Mouse (Mus musculus) skeletal muscle tissue, adult 2 months (tissue): ENCODE data around the gene Taf8.

Experiments
- DNase-seq: peaks from one replicate; pipeline ENCODE4 v3.0.0-alpha.2; 2012; ENCODE audit warnings: low read depth, low spot score

The Taf8 gene

DNA sequence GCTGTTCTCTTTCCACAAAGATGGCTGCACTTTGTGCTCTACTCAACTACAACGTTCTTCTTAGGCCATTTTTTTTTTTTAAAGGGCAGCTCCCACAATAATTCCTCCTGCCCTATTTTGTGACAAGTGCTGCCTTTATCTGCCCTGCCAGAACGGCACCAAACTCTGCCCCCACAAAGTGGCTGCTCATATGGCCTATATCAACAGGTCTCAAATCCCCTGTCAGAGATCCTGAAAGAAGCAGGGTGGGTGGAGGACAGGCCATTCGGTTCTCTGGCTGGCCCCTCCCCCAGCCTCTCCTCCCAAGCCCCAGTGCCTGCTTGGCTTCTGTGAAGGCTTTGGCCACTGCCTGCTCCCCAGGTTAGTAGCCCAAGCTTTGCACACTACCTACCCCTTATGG is 17.1 kb downstream of the Taf8 start:
- no peak for DNase-seq

DNA sequence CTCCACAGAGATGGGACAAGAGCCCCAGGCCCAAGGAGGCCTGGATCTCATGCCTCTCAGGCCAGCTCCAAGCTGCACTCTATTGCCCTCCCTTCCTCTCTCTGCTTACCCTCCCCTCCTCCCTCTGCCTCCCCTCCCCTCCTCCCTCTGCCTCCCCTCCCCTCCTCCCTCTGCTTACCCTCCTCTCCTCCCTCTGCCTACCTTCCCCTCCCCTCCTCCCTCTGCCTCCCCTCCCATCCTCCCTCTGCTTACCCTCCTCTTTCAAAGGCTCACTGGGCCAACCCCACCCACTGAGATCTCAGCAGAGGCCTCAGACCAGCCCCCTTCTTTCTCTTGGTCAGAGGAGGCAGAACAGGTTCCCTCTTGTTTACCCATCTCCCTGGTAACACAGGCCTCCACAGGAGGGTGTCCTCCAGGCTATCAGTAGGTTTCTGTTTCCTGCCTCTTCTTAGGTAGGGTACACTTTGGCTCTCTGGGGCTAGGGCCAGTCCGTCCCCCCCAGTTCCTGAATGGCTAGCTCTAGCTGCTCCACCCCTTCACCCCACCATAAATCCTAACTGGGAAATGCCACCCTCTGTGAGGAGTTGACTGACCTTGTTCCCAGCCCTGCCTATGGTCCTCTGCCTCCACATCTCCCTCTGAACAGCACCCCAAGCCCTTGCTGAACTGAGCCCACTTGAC is 17.7 kb downstream of the Taf8 start:
- no peak for DNase-seq

DNA sequence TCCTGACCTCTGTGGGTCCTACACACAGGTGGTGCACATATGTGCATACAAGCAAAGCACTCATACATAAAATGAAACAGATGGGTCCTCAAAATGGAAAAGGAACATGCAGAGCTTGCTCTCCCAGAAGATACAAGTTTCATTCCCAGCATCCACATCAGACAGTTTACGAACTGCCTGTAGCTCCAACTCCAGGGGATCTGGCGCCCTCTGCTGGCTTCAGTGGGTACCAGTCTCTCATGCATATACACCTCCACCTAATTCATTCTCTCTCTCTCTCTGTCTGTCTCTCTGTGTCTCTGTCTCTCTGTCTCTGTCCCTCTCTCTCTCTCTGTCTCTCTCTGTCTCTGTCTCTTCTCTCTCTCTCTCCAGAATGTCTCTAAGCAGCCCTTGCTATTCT is 19.7 kb downstream of the Taf8 start:
- DNase-seq, result peak; percentile 36

DNA sequence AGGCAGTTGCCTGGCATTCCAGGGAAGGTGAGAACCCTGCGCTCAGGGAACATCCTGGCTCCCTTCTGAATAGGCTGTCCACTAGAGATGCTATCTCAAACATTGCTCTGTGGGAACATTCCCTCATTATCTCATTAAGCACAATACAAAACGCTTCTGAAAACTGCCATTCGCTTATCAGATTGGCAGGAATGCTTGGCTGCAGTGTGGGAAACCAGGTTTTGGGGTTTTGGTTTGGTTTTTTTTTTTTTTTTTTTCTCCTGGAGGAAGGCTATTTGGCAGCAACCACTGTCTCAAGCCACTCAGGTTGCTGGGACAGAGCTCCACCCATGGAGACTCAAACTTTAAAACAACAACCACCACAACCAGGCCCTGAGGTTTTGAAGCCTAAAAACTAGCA is 22.2 kb downstream of the Taf8 start:
- no peak for DNase-seq

DNA sequence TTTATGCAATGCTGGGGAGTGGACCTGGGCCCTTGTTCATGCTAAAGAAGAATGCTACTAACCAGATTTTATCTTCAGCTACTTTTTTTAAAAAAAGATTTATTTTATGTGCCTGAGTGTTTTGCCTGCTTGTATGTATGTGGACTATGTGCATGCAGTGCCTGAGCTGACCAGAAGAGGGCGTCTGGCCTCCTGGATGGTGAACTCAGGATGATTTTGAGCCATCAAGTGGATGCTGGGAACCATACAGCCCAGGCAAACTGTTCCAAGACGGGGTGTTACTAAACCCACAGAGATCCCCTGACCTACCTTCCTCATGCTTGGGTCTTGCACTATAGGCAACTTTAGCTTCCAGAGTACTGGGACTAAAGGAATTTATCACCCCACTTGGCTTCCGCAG is 26.4 kb downstream of the Taf8 start:
- no peak for DNase-seq

DNA sequence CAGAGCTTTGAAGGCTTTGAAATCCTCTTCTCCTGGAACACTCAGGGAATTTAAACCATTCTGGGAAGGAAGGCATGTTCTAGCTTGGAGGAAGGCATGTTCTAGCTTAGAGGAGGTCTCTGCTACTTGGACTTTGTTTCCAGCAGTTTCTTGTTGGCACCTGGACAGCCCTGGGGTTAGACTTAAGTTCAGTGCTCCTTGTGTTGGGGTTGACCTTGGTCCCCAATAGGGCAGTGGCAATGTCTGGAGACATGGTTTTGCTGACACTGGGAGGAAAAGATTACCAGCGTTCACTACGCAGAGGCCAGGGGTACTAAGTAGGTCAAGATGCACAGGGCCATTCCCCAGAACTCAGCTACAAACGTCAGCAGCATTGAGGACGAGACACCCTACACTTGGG is 26.9 kb downstream of the Taf8 start:
- DNase-seq, result no peak

DNA sequence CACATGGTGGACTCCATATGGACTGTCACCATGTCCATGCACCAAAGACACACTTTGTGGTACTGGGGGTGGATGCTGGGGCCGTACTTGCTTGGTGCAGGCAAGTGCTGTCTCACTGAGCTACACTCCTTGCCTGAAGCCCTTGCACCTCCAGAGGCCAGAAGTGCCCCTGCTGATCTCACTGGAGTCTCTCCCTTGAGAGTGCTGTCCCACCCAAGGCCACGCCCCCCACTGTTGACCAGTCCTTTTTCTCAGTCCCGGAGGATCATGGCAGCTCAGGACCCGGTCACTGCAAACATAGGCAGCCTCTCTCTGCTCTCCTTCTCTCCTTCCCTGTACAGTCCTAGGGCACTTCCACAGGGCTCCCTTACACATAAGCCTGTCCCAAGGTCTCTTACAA is 27.8 kb downstream of the Taf8 start:
- DNase-seq, result no peak

DNA sequence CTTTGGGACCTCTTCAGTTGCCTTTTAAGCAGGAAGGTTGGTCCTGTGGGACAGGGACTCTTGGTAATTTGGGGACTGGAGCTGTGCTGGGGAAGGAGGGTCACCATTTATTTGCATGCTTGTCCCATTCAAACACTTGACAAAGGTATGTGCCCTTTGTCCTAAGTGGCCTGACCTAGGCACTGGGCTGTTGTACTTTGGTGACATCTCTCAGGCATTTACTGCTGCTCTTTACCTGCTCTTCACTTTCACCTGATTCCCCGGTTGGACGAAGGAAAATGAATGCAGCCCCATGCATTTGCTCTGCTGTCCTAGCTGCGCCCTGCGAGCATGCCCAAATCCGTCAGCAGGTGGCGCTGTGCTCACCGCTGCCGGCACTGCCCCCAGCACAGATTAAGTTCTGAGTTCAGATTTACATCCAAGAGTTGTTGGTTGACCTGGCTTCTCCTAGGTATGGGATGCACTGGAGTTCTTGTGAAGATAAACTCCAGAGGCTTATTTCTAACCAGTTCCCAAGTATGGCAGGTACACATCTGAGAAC is 28.6 kb downstream of the Taf8 start:
- no peak for DNase-seq

DNA sequence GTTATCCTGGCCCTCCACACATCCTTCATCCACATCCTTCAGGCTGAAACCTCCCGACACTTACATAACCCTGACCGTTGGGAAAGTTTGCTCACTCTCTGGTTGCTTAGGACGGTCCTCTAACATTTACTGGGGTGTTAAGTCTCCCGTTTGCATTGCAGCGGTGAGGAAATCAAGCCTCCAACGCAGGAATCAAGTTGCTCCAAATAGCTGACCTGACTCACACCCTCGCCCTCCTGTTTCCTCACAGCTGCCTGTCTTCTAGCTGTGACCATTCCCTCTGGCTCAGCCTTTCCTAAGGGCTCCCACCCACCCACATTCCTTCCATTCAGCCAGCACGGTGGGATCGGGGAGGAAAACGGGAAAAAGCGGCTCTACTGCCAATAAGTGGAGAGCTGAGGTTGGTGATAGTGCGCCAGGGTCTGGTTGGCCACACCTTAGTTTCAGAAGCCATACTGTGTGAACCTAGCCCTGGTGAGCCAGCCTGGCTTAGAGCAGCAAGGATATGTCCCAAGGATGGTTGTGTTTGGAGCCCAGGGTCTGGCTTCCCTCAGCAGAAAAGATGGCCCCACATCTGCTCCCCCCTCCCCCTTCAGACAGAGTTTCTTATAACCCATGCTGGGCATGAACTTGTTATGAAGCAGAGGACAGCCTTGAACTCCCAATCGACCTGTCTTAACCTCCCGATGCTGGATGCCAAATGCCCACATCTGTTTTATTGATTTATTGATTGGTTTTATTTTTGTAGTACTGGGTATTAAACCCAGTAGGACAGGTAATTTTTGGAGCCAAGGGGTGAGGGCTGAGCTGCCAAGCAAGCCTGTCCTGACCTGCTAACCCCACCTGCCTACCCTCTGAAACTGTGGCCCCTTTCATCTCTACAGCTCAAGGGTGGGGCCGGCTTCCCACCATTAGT is 29.4 kb downstream of the Taf8 start:
- peak; percentile 52 for DNase-seq

DNA sequence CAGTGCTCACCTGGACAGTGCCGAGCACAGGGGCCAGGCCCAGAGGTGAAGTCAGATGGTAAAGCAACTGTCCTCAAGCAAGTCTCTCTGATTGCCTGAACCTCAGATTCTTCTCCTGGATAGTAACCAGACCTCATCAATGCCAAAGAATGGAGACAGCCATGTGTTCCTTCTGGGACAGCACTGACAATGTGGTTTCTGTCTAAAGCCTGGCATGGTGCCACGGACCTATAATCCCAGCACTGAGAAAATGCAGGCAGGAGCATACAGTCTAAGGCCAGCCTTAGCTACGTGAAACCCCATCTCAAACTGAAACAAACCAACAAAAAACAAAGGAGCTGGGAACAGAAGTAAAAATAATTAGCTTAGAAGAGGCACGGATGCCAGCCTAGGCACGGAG is 31.4 kb downstream of the Taf8 start:
- no peak for DNase-seq

DNA sequence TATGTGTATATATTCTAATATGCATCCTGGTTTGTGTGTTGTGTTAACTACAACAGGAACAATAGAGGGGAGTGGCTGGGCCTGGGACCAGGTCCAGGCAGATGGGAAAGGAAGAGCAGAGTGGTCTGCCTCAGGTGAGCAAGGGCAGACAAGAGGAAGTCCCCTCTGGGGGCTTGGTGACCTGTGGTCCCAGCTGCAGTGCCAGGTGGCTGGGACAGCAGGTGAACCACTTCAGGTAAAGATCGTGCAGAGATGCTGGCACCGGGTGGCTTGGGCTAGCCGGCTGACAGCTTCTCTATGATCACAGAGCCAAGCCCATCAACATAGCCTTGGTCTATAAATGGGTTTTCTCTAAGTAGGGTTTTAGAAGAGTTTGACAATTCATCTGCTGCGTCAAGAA is 32.0 kb downstream of the Taf8 start:
- DNase-seq, result no peak

DNA sequence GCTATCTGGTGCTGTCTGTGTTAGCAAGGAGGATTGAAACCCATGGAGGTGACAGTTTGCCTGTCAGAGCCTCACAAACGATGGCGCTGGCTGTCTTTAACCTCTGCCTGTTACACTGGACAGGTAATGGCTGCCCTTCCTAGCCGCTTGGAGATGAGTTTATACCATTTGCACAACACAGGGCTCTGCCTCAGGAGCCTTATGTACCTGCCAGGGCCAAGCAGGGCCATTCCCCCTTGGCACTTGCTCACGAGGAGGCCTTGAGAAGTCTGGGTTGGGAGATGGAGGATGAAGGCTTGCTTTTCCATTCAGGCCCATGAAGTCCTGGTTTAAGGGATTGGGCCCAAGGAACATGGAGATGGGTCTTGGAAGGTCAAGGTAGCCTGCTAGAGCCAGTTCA is 32.5 kb downstream of the Taf8 start:
- DNase-seq, result no peak

DNA sequence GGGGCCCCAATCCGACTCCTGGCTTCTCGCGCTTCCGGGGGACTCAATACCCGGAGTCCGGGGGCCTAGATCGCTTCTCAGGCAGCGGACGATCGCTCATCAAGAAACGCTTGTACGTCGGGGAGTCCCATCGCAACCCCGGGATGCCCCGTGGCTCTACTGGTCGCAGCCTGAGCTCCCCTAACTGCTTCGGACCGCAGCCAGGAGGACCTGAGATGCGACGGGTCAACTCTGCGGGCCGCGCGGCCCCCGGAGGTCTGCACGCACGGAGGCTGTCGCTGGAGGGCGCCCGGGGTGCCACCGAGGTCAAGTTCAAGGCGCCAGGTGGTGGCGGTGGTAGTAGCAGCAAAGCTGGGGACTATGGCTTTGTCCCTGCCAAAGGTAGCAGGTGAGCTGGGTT is 33.6 kb downstream of the Taf8 start:
- no peak for DNase-seq

DNA sequence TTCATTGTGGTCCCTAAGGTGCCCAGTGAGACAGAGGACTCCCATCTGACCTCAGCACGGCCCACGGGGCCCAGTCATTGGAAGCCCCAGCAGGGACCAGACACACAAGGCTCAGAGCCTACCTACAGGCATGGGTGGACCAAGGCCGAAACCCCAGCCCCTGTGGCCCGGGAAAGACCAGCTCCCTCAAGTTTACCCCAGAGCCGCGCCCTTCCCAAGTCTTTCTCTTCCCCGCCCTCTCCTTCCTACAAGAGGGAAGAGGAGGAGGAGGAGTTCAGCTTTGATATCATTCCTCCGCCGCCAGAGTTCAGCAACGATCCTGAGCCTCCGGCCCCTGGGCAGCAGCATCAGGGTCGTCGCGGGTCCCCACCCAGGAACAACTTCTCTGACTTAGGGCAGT is 34.0 kb downstream of the Taf8 start:
- DNase-seq, result no peak

DNA sequence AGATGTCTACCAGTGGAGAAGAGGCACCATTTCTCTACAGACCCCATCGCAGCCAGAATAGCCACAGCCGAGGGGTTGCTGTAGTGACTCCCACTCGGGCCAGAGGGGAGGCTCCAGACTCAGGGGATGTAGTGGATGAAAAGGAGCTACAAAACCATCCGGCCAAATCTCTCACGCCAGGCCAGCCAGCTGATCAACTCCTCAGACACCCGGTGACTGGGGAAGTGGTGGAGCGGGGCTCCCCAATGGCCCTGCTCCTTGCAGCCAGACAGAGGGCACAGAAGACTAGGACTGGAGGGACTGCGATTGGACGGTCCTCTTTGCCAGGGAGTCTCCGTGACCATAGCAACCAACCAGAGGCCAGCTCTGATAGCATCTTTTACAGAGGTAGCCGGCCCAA is 34.4 kb downstream of the Taf8 start:
- DNase-seq, result no peak

DNA sequence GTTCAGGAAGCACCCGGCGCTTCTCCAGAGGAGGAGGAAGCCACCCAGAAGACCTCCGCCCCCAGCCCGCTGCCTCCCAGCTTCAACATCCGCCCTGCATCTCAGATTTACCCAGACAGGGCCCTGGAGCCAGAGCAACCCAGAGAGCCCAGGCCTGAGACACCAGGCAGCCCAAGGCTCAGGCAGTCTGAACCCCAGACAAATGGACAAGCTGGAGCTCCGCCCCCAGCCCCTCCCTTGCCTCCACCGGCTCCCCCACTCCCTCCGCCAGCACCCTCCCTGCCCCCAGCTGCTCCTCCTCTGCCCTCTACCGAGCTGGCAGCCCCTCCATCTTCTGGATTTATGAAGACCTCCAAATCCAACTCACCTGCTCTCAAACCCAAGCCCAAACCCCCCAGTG is 35.8 kb downstream of the Taf8 start:
- no peak for DNase-seq

DNA sequence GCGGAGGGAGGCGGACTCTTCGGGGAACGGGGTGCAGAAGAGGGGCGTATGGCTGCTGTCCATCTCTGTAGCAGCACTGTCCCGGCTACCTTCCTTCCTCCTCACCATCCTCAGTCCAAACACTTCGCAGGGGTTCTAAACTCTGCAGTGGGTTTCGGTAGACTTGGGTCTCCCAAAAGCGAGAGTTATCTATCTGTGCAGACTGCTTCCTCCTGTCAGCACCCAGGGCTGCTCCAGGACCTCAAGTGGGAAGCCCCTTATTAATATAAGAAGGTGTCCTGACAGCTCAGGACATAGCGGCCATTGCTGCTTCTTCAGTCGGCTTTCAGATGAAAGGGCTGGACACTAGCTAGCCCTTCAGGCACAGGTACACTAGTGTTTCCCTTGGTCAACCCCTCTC is 37.1 kb downstream of the Taf8 start:
- no peak for DNase-seq

DNA sequence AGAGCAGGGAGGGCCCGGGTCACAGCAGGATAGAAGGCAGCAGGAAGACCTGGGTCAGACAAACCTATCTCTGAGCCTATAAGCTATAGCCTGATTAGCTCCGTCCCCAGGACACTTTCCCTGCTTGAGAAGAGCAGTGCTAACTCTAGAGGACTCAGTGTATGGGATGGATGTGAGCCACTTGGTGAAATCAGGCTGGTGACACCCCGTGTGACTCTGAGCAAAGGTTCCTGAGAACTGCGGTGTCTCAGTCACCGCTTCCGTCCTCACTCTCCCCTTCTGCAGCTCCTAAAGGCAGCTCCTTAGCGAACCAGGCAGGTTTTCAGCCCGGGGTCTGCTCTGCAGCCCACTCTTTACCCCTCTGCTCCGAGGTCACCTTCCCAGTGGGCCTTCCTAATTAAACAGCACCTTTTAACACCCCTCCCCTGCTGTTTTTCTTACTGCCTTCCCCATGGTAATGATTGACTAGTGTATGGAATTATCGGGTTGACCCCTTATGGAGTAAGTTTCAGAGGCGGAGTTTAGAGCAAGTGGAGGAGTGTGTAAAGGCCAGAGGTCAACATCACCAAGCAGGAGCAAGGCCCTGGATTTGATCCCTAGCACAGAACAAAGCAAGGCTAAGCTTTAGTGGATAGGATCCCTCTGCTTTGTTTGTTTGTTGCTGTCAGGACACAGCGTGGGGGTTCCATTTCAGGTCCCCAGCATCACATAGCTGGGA is 37.7 kb downstream of the Taf8 start:
- no peak for DNase-seq

DNA sequence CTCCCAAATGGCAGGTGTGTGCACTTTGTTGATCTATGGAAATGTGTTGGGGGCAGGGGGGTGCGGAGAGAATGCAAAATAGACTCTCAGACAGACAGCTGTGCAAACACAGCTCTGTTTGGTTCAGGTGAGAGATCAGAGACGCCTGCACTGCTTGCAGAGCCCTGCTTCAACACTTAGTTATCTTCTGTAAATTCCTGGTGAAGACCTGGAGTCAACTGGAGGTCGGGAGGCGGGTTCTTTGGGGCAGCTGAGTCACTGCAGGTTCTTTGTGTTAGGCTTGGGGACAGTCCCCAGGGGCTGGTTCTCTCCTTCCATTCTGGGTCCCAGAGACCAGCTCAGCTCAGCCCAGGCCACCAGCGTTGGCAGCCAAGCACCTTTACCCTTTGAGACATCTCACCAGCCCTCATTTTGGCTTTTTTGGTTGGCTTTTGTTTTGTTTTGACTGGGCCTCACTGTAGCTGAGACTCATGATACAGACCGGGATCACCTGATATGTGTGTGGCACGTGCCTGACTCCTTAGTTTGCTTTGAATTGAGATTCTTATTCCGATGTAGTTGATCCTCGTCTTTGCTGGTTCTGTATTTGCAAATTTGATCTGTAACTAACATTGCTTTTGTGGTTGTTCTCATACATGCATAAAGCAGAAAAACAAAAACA is 39.2 kb downstream of the Taf8 start:
- no peak for DNase-seq

DNA sequence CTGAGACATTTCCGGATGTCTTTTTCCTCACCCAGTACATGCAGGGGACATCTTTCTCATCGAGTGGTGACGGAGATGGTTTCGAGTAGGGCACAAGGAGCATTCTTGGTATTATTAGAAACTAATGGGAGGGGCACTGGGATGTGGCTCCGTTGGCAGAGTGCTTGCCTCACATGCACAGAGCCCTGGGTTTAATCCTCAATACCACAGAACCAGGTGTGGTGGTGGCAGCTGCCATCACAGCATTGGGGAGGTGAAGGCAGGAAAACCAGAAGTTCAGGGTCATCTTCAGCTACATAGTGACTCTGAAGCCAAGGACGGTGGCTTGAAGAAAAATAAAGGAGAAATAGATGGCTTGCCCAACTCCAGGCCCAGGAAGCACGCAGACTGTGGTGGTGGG is 39.9 kb downstream of the Taf8 start:
- DNase-seq, result no peak

DNA sequence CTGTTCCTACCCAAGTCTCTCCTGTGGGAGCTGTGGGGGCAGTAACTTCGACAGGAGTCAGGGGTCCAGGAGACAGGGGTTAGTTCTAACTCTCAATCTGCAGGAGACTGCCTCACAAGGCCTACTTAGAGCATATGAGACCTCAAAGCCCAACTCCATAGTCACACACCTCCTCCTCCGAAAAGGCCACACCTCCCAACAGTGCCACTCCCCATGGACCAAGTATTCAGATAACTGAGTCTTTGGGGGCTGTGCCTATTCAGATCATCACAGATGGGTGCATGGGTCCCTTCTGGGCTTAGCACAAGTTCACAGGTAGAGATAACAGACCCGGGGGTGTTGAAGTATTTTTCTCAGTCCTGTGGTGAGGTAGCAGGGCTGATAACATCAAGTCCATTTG is 40.4 kb downstream of the Taf8 start:
- no peak for DNase-seq
